Mouse (Mus musculus): ENCODE measurements around the gene Eif2b2. TPM values are rescaled to one million over a fixed set of nuclear protein-coding genes. Genes with fewer than 3 reads are reported as not detected.

Eif2b2 gene
- total RNA-seq, 2 experiments from 2014 or later: 63.4 to 67.2 TPM

GRCm38 (mm10) chr12:85193923-85194622 is 25.2 kb upstream of the Eif2b2 start:
- DNase-seq (ENCODE audit: low spot score in 2 of 2): no peak

DNA sequence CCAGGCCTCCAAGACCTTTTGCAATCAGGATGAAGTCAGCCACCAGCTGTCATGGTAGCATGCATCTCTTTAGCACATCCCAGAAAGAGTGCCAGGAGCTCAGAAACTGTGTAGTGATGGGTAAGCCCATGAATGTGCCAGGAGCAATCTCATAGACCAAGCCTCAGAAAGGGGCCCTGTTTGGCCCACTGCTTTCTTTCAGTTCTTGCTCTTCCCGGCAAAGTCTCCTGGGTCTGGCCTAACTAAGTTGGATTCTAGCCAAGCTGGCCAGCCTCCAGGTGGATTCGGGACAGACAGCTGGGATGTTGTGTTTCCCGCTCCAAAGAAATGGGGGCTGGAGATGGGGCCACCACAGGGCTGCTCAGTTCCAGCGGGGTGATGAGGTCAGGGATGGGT is 24.7 kb upstream of the Eif2b2 start:
- no peak for DNase-seq (ENCODE audit: low spot score in 2 of 2)

- no peak for DNase-seq (ENCODE audit: low spot score in 2 of 2)
Measured at GRCm38 (mm10) chr12:85195086-85195485, 24.2 kb upstream of the Eif2b2 start.

DNA sequence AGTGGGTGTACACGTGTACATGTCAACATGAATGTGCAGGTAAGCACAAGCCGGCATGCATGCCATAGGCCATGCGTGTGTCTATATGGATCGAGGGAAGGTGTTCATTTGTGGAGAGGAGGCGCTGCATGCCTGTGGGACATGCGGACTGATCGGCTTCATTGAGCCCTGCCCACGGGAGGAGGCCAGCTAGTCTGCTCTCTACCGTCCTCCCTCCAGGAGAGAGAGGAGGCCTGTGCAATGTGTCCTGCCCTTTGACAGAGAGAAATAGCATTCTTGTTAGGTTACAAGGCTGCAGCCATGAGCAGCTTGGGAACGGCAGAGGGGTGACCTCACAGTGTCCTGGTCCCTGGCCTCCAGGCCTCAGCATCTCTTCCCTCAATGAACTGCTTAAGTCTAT is 23.1 kb upstream of the Eif2b2 start:
- no peak for DNase-seq (ENCODE audit: low spot score in 2 of 2)

DNA sequence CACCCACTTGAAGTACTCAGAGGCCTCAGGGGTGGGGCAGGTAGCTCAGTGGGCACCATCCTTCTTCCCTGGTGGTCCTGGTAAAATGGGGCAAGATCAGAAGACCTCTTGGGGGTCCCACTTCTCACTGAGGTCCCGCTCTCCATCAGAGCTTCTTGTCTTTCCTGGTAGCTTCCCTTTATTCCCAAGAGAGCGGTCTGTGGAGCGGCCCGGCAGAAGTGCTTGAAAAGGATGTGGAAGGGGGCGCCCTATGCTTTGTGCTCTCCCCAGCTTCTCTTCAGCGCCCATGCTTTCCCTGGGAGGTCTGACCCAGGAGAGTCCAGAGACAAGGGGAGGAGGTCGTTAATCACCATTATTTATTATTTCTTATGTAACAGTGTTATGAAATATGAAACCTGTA is 21.9 kb upstream of the Eif2b2 start:
- no peak for DNase-seq (ENCODE audit: low spot score in 2 of 2)

DNA sequence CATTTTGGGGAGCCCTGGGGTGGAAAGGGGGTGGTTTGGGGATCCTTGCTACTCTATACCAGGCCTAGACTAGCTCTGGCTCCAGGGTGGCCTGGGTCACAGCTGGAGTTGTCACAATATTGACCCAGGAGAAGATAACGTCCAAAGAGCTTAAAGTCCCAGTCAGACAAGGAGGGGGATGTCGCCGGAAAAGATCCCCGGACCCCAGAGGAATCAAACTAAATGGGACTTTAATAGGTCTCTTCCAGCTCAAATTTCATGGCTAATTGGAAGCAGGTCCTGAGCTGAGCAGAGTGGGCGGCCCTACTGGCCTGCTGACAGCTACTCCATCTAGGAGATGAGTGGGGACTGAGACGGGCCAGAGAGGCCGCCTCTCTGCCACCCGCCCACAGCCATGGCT is 21.3 kb upstream of the Eif2b2 start:
- no peak for DNase-seq (ENCODE audit: low spot score in 2 of 2)

- no peak for DNase-seq (ENCODE audit: low spot score in 2 of 2)
Measured at GRCm38 (mm10) chr12:85199954-85200353, 19.3 kb upstream of the Eif2b2 start.

GRCm38 (mm10) chr12:85200929-85201829 is 18.1 kb upstream of the Eif2b2 start:
- no peak for DNase-seq (ENCODE audit: low spot score in 2 of 2)

DNA sequence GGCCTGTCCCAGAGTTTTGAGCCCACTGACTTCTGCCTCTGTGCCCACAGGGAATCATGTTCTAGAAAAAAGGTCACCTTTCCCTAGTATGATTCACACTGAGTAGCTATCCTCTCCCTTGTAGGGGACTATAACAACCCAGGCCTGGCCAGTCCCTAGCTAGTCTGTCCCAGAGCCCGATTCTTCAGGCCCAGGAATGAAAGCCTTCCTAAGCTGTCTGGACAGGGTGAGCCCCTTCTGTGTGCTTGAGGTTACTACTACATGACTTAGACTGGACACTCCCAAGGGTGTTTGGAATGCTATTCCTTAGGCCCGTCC is 17.5 kb upstream of the Eif2b2 start:
- DNase-seq (ENCODE audit: low spot score in 2 of 2): no peak

- DNase-seq (ENCODE audit: low spot score in 2 of 2): no peak
Measured at GRCm38 (mm10) chr12:85202191-85202590, 17.1 kb upstream of the Eif2b2 start.

DNA sequence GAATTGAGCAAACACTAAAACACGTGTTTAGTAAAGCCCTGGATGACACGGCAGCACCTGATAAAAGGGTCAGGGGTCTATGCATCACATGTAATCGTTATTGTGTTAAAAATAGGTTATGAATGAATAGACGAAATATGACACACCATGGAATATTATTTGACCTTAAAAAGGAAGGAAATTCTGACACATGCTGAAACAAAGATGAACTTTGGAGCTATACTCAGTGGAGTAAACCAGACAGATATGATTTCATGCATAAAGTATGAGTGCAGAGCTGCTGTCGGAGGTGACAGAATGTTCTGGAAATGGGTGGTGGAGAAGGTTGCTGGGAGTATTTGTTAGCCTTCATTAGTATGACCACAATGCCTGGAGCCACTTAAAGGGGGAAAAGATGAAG is 15.6 kb upstream of the Eif2b2 start:
- no peak for DNase-seq (ENCODE audit: low spot score in 2 of 2)

GRCm38 (mm10) chr12:85204105-85204504 is 15.2 kb upstream of the Eif2b2 start:
- DNase-seq (ENCODE audit: low spot score in 2 of 2): no peak

DNA sequence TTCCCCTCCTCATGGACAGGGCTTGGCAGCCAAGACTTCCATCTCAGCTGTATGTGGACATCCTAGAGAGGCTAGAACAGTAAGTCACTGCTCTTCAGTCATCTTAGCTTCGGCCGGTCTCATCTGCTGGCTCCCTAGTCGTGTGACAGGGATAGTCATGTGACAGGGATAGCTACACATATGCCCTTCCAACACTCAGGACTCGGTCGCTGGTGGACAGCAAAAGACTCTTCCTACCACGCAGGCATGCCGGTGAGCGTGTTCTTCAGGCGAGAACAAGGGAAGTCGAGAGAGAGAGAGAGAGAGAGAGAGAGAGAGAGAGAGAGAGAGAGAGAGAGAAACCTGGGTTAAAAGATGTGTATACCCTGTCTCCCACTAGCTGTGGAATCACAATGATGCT is 13.9 kb upstream of the Eif2b2 start:
- DNase-seq (ENCODE audit: low spot score in 2 of 2): no peak

DNA sequence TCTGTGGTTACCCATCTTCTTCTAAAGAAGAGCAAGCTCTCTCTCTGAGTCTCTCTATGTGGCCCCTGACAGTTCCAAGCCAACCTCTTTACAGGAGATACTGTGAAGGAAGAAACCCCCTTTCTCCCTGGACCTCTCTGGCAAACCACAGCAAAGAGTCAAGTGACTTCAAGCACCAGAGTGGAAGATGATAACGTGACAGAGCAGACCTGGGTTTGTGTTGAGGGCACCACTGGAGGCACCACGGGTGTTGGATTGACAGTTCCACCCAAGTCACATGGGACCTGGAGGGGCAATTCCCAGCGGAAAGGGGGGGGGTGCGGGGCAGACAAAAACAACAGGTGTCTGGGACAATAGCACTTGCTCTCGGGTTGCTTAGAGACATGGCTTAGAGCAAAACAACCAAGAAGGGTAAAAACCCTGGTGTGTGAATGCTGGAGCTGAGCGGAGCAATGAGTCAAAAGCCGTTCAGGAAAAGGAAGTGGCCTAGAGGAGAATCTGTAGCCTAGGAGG is 10.5 kb upstream of the Eif2b2 start:
- no peak for DNase-seq (ENCODE audit: low spot score in 2 of 2)

DNA sequence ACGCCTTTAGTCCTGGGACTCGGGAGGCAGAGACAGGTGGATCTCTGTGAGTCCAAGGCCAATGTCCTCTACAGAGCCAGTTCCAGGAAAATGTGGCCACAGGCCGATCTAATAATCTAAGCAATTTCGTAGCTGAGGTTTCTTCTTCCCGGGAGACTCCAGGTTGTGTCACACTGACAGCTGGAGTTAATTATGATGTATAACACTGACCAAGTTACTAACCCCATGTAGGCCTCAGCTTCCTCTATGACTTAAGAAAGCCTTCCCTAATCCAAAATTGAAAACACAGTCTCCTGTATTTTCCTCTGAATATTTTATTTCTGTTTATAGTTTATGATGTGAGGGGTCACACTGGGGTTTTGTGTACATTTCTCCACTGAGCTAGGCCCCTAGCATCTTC is 4.2 kb upstream of the Eif2b2 start:
- DNase-seq (ENCODE audit: low spot score in 2 of 2): no peak

DNA sequence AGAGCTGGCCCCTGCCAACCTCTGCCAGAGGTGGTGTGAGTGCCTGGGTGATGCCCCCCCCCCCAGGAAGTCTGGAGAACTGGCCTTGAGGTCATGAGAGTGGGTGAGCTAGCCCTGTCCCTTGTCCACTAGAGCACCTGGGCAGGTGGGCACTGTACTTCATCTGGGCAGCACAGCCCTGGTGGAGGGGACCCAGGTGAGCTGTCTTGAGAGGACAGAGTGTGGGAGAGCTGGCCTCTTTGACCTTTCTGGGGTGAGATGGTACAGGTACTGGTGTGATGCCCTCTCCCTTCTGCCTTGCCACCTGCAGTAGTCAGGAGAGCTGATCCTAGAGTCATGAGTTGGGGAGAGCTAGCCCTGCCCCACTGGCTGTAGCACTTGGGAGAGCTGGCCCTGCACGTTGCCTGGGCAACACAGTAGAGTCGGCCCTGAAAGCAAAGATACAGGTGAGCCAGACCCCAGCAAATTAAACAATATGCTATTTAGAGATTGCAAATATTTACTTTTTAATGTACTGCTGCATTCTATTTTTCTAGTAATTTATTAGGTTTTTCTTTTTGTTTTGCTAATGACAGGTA is 1.5 kb upstream of the Eif2b2 start:
- DNase-seq (ENCODE audit: low spot score in 2 of 2): no peak

GRCm38 (mm10) chr12:85219905-85220290 is 617 bp downstream of the Eif2b2 start:
- DNase-seq (ENCODE audit: low spot score in 2 of 2): no peak

DNA sequence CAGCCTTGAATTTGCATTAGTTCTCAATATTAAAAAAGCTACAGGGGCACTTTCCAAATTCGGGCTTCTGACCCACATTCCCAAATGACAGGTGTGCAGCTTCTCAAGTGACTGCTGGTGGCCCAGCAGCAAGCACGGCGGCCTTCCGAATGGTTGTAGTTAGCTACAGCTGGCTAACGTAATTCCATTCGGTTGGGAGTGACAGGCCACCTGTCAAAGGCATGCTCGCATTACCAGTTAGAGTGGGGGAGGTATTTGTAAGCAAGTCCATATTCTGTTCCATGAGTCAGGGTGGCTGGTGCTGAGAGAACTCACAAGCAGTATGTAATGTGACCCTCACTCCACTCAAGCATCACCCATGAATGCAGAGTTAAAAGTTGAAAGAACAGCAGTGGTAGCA is 7.9 kb downstream of the Eif2b2 start:
- no peak for DNase-seq (ENCODE audit: low spot score in 2 of 2)

- DNase-seq (ENCODE audit: low spot score in 2 of 2): peak; percentile 8 to 12
Measured at GRCm38 (mm10) chr12:85227876-85228599, 8.8 kb downstream of the Eif2b2 start.

GRCm38 (mm10) chr12:85233376-85234358 is 14.4 kb downstream of the Eif2b2 start:
- DNase-seq (ENCODE audit: low spot score in 2 of 2): no peak

Data from left cerebral cortex, adult 18-20 months (tissue).